Mouse (Mus musculus): ENCODE measurements around the gene Klhl8. TPM values are rescaled to one million over a fixed set of nuclear protein-coding genes. Genes with fewer than 3 reads are reported as not detected.
A peak's percentile ranks its signal among the peaks of the same experiment; 100 is the strongest.

Gene Klhl8
- polyA plus RNA-seq, 1 experiment: 29.1 TPM

GRCm38 (mm10) chr5:103843938-103844337, 67.1 kb downstream of the Klhl8 start:
- TF ChIP-seq POLR2A (IDR thresholded peaks at IDR 0.05; ENCODE audit: borderline replicate concordance, insufficient read depth, low read length) (no peak), CTCF (IDR thresholded peaks at IDR 0.05; ENCODE audit: borderline replicate concordance, insufficient read depth, low read depth, low read length) (peak; percentile 46; the same call in 1 of the 2 replicates)
- 87% methylated on average over 1 of the region's 1 CpGs for WGBS
- H3K4me1 ChIP-seq (ENCODE audit: control insufficient read depth, insufficient read depth, low read length): peaks cover 6% of the 10 kb centered on the region

GRCm38 (mm10) chr5:103839265-103839626, 71.8 kb downstream of the Klhl8 start:
- no peak for TF ChIP-seq CTCF (IDR thresholded peaks at IDR 0.05; ENCODE audit: borderline replicate concordance, insufficient read depth, low read depth, low read length)
- H3K27ac ChIP-seq (ENCODE audit: insufficient read depth, low read length): no peak overlapping the region
- H3K4me3 ChIP-seq (replicated peaks; ENCODE audit: insufficient read depth, low read depth, low read length): no peak overlapping the region
- H3K27me3 ChIP-seq (ENCODE audit: control insufficient read depth, insufficient read depth, low read length): no peaks in the 10 kb centered on the region
- DNase-seq: no peak
- WGBS: 28% methylated on average over 3 of the region's 3 CpGs
- no peaks in the 10 kb centered on the region for H3K4me1 ChIP-seq (ENCODE audit: control insufficient read depth, insufficient read depth, low read length)

More at GRCm38 (mm10) chr5:103843938-103844337, 67.1 kb downstream of the Klhl8 start:
- Histone ChIP-seq H3K27me3 (ENCODE audit: control insufficient read depth, insufficient read depth, low read length) (no peaks in the 10 kb centered on the region), H3K4me3 (replicated peaks; ENCODE audit: insufficient read depth, low read depth, low read length) (no peak overlapping the region), H3K27ac (ENCODE audit: insufficient read depth, low read length) (no peak overlapping the region)
- DNase-seq: no peak

GRCm38 (mm10) chr5:103838550-103839264, 72.4 kb downstream of the Klhl8 start:
- Histone ChIP-seq H3K4me1 (ENCODE audit: control insufficient read depth, insufficient read depth, low read length) (no peaks in the 10 kb centered on the region), H3K4me3 (replicated peaks; ENCODE audit: insufficient read depth, low read depth, low read length) (no peak overlapping the region), H3K27me3 (ENCODE audit: control insufficient read depth, insufficient read depth, low read length) (no peaks in the 10 kb centered on the region), H3K27ac (ENCODE audit: insufficient read depth, low read length) (no peak overlapping the region)
- TF ChIP-seq CTCF (IDR thresholded peaks at IDR 0.05; ENCODE audit: borderline replicate concordance, insufficient read depth, low read depth, low read length) (no peak), POLR2A (IDR thresholded peaks at IDR 0.05; ENCODE audit: borderline replicate concordance, insufficient read depth, low read length) (no peak)
- no peak for DNase-seq
- 78% methylated on average over 15 of the region's 15 CpGs for whole genome bisulfite sequencing

- H3K4me1 ChIP-seq (ENCODE audit: control insufficient read depth, insufficient read depth, low read length): no peaks in the 10 kb centered on the region
- H3K4me3 ChIP-seq (replicated peaks; ENCODE audit: insufficient read depth, low read depth, low read length): no peak overlapping the region
- no peak for DNase-seq
- 58% methylated on average over 10 of the region's 11 CpGs for WGBS
- H3K27ac ChIP-seq (ENCODE audit: insufficient read depth, low read length): no peak overlapping the region
- no peaks in the 10 kb centered on the region for H3K27me3 ChIP-seq (ENCODE audit: control insufficient read depth, insufficient read depth, low read length)
- TF ChIP-seq CTCF (IDR thresholded peaks at IDR 0.05; ENCODE audit: borderline replicate concordance, insufficient read depth, low read depth, low read length) (no peak), POLR2A (IDR thresholded peaks at IDR 0.05; ENCODE audit: borderline replicate concordance, insufficient read depth, low read length) (no peak)
These were observed 74.8 kb downstream of the Klhl8 start for GRCm38 (mm10) chr5:103836148-103836784.

- 33% methylated on average over 15 of the region's 15 CpGs for WGBS
- Histone ChIP-seq H3K4me3 (replicated peaks; ENCODE audit: insufficient read depth, low read depth, low read length) (no peak overlapping the region), H3K27me3 (ENCODE audit: control insufficient read depth, insufficient read depth, low read length) (no peaks in the 10 kb centered on the region), H3K4me1 (ENCODE audit: control insufficient read depth, insufficient read depth, low read length) (no peaks in the 10 kb centered on the region), H3K27ac (ENCODE audit: insufficient read depth, low read length) (no peak overlapping the region)
- no peak for TF ChIP-seq CTCF (IDR thresholded peaks at IDR 0.05; ENCODE audit: borderline replicate concordance, insufficient read depth, low read depth, low read length)
- no peak for TF ChIP-seq POLR2A (IDR thresholded peaks at IDR 0.05; ENCODE audit: borderline replicate concordance, insufficient read depth, low read length)
- DNase-seq: no peak
These were observed 75.5 kb downstream of the Klhl8 start for GRCm38 (mm10) chr5:103835471-103836147.

GRCm38 (mm10) chr5:103830886-103831285, 80.2 kb downstream of the Klhl8 start:
- WGBS: 94% methylated on average over 1 of the region's 1 CpGs
- Histone ChIP-seq H3K4me1 (ENCODE audit: control insufficient read depth, insufficient read depth, low read length) (no peaks in the 10 kb centered on the region), H3K27ac (ENCODE audit: insufficient read depth, low read length) (no peak overlapping the region), H3K4me3 (replicated peaks; ENCODE audit: insufficient read depth, low read depth, low read length) (no peak overlapping the region), H3K27me3 (ENCODE audit: control insufficient read depth, insufficient read depth, low read length) (no peaks in the 10 kb centered on the region)
- TF ChIP-seq CTCF (IDR thresholded peaks at IDR 0.05; ENCODE audit: borderline replicate concordance, insufficient read depth, low read depth, low read length) (no peak), POLR2A (IDR thresholded peaks at IDR 0.05; ENCODE audit: borderline replicate concordance, insufficient read depth, low read length) (no peak)
- DNase-seq: no peak

GRCm38 (mm10) chr5:103829158-103829557, 81.9 kb downstream of the Klhl8 start:
- Histone ChIP-seq H3K27ac (ENCODE audit: insufficient read depth, low read length) (no peak overlapping the region), H3K4me3 (replicated peaks; ENCODE audit: insufficient read depth, low read depth, low read length) (no peak overlapping the region), H3K27me3 (ENCODE audit: control insufficient read depth, insufficient read depth, low read length) (no peaks in the 10 kb centered on the region), H3K4me1 (ENCODE audit: control insufficient read depth, insufficient read depth, low read length) (no peaks in the 10 kb centered on the region)
- WGBS: 87% methylated on average over 12 of the region's 12 CpGs
- DNase-seq: no peak
- TF ChIP-seq CTCF (IDR thresholded peaks at IDR 0.05; ENCODE audit: borderline replicate concordance, insufficient read depth, low read depth, low read length) (no peak), POLR2A (IDR thresholded peaks at IDR 0.05; ENCODE audit: borderline replicate concordance, insufficient read depth, low read length) (no peak)

Measured in cerebellum, adult 2 months (tissue).